ENCODE assay signal across 20 mouse cellular contexts in genomic region chr11:88638254-88638653, GRCm38 (mm10).
DNase-seq lines count a peak whose midpoint lies in the region; ATAC-seq lines count a peak whose summit lies in the region.
"Had no signal": no experiment of that assay in that cellular context is flagged by ENCODE, and none has a peak within 500 bp of the region (broad histone marks: within the 10 kb centered on the region; RNA-seq: fewer than 3 reads in every experiment).

No protein-coding gene starts in this region.

- 0 out of 2 replicates have a peak overlapping the region, but pooled peaks have one; percentile 59 for H3K27ac ChIP-seq in heart, embryonic 13.5 days (replicated peaks)
- no peak overlapping the region for H3K27ac ChIP-seq in liver, embryonic 12.5 days
- H3K27ac ChIP-seq in neural tube, embryonic 15.5 days (replicated peaks), result peak overlapping the region; percentile 28; the same call in 1 of the 2 replicates
- H3K27ac ChIP-seq: lung, embryonic 15.5 days; neural tube, embryonic 12.5 days had no signal

- DNase-seq in heart, adult 8-10 months (ENCODE audit: low spot score), result no peak
- DNase-seq in liver, result no peak
- DNase-seq in c-Kit-positive CD71-positive TER-119-negative erythroid progenitor cells, embryonic 14.5 days (ENCODE audit: low read depth), result peak; percentile 34
- DNase-seq in frontal cortex, postnatal 10 days (ENCODE audit: low spot score in 2 of 2), result no peak
- DNase-seq in lung, postnatal 14 days, result no peak
- DNase-seq: adrenal gland, adult 8-10 months; cerebellum, adult 11-12 months; cerebellum, postnatal 36 days; forebrain, postnatal 0 days; layer of hippocampus, postnatal 36 days; thymus, postnatal 36 days had no signal

- no peak overlapping the region for H3K4me3 ChIP-seq in heart, embryonic 13.5 days
- no peak overlapping the region for H3K4me3 ChIP-seq in liver, embryonic 12.5 days
- no peak overlapping the region for H3K4me3 ChIP-seq in neural tube, embryonic 15.5 days (replicated peaks)
- H3K4me3 ChIP-seq: embryonic facial prominence, embryonic 10.5 days; hindbrain, embryonic 13.5 days; lung, embryonic 15.5 days; neural tube, embryonic 12.5 days had no signal

- no peak for ATAC-seq in heart, embryonic 13.5 days (ENCODE audit: extremely low read depth, insufficient number of reproducible peaks, low FRiP score, low TSS enrichment)
- ATAC-seq in liver, embryonic 12.5 days, result 0 out of 2 replicates have a peak, but pooled peaks have one; percentile 30
- ATAC-seq in neural tube, embryonic 15.5 days (ENCODE audit: low FRiP score), result no peak
- ATAC-seq: CD4-positive, CD25-positive, alpha-beta regulatory T cell, adult 4 months; forebrain, postnatal 0 days had no signal

- H3K27me3 ChIP-seq in heart, embryonic 13.5 days (replicated peaks), result no peaks in the 10 kb centered on the region
- no peaks in the 10 kb centered on the region for H3K27me3 ChIP-seq in liver, embryonic 12.5 days (replicated peaks)
- H3K27me3 ChIP-seq in neural tube, embryonic 15.5 days (replicated peaks), result no peaks in the 10 kb centered on the region
- H3K27me3 ChIP-seq: hindbrain, embryonic 13.5 days; lung, embryonic 15.5 days; neural tube, embryonic 12.5 days had no signal

- no peak overlapping the region for H3K4me2 ChIP-seq in heart, embryonic 13.5 days
- no peak overlapping the region for H3K4me2 ChIP-seq in liver, embryonic 12.5 days
- H3K4me2 ChIP-seq in neural tube, embryonic 15.5 days, result no peak overlapping the region
- H3K4me2 ChIP-seq: heart, embryonic 11.5 days; hindbrain, embryonic 13.5 days; lung, embryonic 15.5 days; neural tube, embryonic 12.5 days had no signal

- H3K9ac ChIP-seq in heart, embryonic 13.5 days, result no peak overlapping the region
- no peak overlapping the region for H3K9ac ChIP-seq in liver, embryonic 12.5 days
- no peak overlapping the region for H3K9ac ChIP-seq in neural tube, embryonic 15.5 days (replicated peaks)
- H3K9ac ChIP-seq: forebrain, postnatal 0 days; hindbrain, embryonic 13.5 days; lung, embryonic 15.5 days; neural tube, embryonic 12.5 days had no signal

- H3K36me3 ChIP-seq in heart, embryonic 13.5 days, result peaks cover 26% of the 10 kb centered on the region
- H3K36me3 ChIP-seq in liver, embryonic 12.5 days, result peaks cover 4% of the 10 kb centered on the region; the same call in 1 of the 2 replicates
- no peaks in the 10 kb centered on the region for H3K36me3 ChIP-seq in neural tube, embryonic 15.5 days
- H3K36me3 ChIP-seq: lung, embryonic 15.5 days had no signal

- no peaks in the 10 kb centered on the region for H3K9me3 ChIP-seq in heart, embryonic 13.5 days
- H3K9me3 ChIP-seq in liver, embryonic 12.5 days (replicated peaks), result no peaks in the 10 kb centered on the region
- no peaks in the 10 kb centered on the region for H3K9me3 ChIP-seq in neural tube, embryonic 15.5 days (replicated peaks)
- H3K9me3 ChIP-seq: embryonic facial prominence, embryonic 10.5 days; hindbrain, embryonic 13.5 days; lung, embryonic 15.5 days; neural tube, embryonic 12.5 days had no signal

- H3K4me1 ChIP-seq in heart, embryonic 13.5 days, result peaks cover 81% of the 10 kb centered on the region
- H3K4me1 ChIP-seq in liver, embryonic 12.5 days, result peaks cover 32% of the 10 kb centered on the region
- peaks cover 44% of the 10 kb centered on the region for H3K4me1 ChIP-seq in neural tube, embryonic 15.5 days

- WGBS in heart, embryonic 13.5 days, result 33% methylated on average over 2 of the region's 2 CpGs
- 31% methylated on average over 2 of the region's 2 CpGs for WGBS in liver, embryonic 12.5 days (ENCODE audit: insufficient replicate concordance)
- WGBS in neural tube, embryonic 15.5 days, result 78% methylated on average over 2 of the region's 2 CpGs
